Mouse (Mus musculus) erythroblast, embryonic 14.5 days (primary cell): ENCODE measurements at regions not wholly inside any gene's neighbourhood (a gene's known extent, or its start where the extent isn't known, plus 50 kb on each side); places are given as distances from the start of the nearest gene placed in this dataset.

Source experiments
- GATA1 ChIP-seq: IDR thresholded peaks from 2 replicates; pipeline ENCODE4 v1.6.1; 2012; ENCODE audit warnings: low read length, inconsistent platforms, mixed read lengths
- TAL1 ChIP-seq: IDR thresholded peaks from 3 replicates; pipeline ENCODE4 v1.6.1; 2012; ENCODE audit warnings: low read length, inconsistent platforms, mixed read lengths

- TF ChIP-seq TAL1 (peak; percentile 54; the same call in 2 of the 3 replicates), GATA1 (peak; percentile 16; the same call in 1 of the 2 replicates)
These were observed 56.5 kb downstream of the Otud1 start for GRCm38 (mm10) chr2:19714025-19714424.
